Mouse (Mus musculus): Measurements from ENCODE around the gene Zfp748. TPM values are rescaled to one million over a fixed set of nuclear protein-coding genes. Genes with fewer than 3 reads are reported as not detected.
A peak's percentile ranks its signal among the peaks of the same experiment; 100 is the strongest.

Gene Zfp748
- 1 to 10 TPM; 3.5 to 4.1 TPM for total RNA-seq (2021)

- intact Hi-C loops (cut with DNase I): loop anchor here (2.0 to 5.0 kb wide), 6 partner anchors 27 to 193 kb away; partner anchors contain the start of genes Gm26965, Gm28044, Zfp729b and Zfp87
- DNase-seq: no peak
Observed at GRCm38 (mm10) chr13:67553730-67554129, at the start of gene Zfp748. TSS of gene Zfp748 (minus strand) at chr13:67553830.

DNA sequence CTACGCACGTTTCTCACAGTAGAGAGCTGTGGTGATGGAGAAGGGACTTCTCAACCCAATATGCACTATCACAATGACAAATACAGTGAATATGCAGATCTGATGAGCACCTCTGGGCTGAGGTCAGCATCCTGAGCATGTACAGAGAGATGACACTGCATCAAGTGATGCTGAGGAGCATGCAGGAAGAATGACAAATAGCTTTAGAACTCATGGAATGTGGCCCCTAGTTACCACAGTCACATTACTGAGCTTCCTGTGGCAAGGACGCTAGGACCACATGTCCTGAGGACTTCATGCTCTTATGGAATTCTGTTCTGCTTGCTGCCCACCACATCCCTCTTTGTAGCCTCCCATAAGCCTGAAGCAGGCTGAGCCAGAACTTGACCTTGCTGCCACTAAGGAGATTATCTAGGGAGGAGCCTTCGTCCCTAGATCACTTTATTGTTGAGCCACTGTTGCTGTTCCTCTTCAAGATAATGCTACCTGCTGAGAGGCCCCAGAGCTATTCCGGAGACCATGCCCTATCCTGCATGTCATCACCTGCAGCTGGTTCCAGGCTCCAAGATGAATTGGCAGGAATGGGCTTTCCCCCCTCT, 19.1 kb upstream of the Zfp748 start:
- DNase-seq: no peak
- intact Hi-C loops (cut with DNase I): no loop called here

DNA sequence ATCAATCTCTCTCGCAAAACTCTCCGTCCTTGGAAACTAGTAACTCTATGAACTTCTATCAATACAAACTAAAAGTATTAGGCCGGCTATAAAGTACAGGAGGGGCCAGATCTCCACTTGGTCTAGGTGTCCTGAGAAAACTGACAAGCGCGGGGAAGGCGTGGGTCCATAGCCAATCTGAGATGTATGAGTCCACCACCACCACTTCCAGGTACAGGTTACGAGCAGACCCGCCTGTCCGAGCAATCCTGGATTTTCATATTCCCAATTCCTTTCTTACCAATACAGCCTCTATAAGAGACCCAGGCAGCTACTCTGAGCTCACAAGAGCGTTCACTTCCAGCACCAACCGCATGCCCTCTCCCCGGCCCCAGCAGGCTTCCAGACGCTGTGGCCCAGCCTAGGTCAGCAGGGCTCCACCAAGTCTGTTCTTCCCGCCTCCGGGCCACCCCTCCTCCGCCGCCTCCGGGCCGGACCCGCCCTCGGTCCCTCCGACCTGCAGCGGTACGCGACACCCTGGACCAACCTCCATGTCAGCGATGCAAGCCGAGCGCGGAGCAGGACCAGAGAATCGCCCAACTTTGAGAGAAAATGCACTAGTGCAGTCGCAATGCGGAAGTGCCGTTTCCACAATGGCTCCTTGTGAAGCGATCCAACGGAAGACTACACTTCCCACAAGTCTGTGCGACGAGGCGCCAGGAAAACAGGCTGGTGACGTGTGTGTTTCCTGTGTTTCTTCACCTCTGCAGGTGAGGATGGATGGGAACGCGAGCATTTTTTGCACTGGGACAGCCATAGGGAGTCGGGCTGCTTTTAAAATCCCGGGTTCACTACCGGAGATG, 904 bp downstream of the Zfp748 start:
- peak; percentile 80 to 88 for DNase-seq
- intact Hi-C loops (cut with DNase I): loop anchor here (2.0 to 5.0 kb wide), 6 partner anchors 26 to 192 kb away; partner anchors contain the start of genes Gm26965, Gm28044, Zfp729b and Zfp87

GRCm38 (mm10) chr13:67545941-67546340, 7.7 kb downstream of the Zfp748 start:
- intact Hi-C loops (cut with DNase I): no loop called here
- DNase-seq: no peak

GRCm38 (mm10) chr13:67527049-67527730, 26.4 kb downstream of the Zfp748 start:
- DNase-seq: no peak
- intact Hi-C loops (cut with DNase I): loop anchor here (2.0 to 10.0 kb wide), 3 partner anchors 26 to 262 kb away; partner anchors contain the start of genes Zfp748 and Zfp85

GRCm38 (mm10) chr13:67525753-67526410, 27.7 kb downstream of the Zfp748 start, which contains the start of the genes Gm26965 and Zfp87:
TSS of gene Gm26965 (minus strand) at chr13:67526151.
TSS of gene Zfp87 (minus strand) at chr13:67526177.
- intact Hi-C loops (cut with DNase I): loop anchor here (2.0 to 10.0 kb wide), 5 partner anchors 25 to 261 kb away; partner anchors contain the start of genes Zfp58, Zfp748, Zfp85 and Zfp874a
- peak; percentile 91 to 93 for DNase-seq

- no peak for DNase-seq
- intact Hi-C loops (cut with DNase I): loop anchor here (2.0 to 5.0 kb wide), 3 partner anchors 18 to 139 kb away; partner anchors contain the start of genes Gm28044 and Zfp953
Observed at GRCm38 (mm10) chr13:67500908-67501307, 52.7 kb downstream of the Zfp748 start.

DNA sequence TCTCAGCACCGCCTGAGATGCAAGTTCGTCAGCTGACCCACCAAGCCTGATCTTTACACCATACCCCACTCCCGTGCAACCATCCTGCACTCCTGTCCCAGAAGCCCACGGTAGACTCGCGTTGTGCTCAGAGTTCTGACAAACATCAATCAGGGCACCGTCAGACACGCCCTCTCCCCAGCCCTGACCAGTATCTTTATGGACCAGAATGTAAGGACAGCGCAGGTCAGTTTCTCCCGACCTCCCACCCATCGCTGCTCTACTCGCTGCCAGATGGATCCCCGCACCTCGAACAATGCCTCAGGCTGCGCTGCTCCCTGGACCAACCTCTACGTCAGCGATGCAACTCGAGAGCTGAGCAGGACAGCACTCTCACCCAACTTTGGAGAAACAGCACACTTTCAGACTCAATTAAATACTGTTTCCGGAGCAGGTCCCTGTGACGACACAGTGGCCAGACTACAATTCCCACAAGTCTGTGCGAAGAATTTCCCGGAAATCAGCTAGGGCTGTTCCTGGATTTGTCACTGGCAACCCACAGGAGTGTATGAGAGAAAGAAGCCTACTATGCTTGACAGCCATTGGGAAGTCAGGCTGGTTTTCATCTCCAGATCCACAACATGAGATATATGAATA, 53.4 kb downstream of the Zfp748 start, which contains the start of gene Zfp58:
Gene Zfp58 (minus strand): TSS at position 472 of the 636 bp plus-strand sequence.
- intact Hi-C loops (cut with DNase I): loop anchor here (2.0 to 5.0 kb wide), 3 partner anchors 17 to 138 kb away; partner anchors contain the start of genes Gm28044 and Zfp953
- peak; percentile 82 to 85 for DNase-seq

DNA sequence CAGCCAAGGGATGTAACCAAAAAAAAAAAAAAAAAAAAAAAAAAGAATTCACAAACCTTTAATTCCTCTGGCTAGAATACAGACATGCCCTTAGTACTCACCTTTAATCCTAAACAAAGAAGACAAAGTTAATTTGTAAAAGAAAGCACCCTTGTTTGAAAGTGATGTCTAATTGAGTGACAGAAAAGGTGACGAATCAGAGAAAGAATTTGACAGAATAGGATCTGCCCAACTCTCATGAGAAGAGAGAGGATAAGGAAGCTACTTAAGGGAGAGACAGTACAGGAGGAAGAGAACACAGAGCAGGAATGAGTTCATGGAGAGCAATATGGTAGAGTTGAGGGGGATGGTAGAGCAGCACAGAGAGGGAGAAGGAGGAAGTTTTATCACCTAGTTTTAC, 58.0 kb downstream of the Zfp748 start:
- intact Hi-C loops (cut with DNase I): no loop called here
- DNase-seq: no peak

Other genes with a start within 250 kb of the Zfp748 start
- gene Zfp457, start 247.3 kb downstream of the Zfp748 start, total RNA-seq (2021): 1 to 10 TPM; 2.0 to 5.2 TPM
- gene Zfp595, start 221.3 kb downstream of the Zfp748 start, total RNA-seq (2021): 1 to 10 TPM; 1.9 to 2.2 TPM
- gene Gm28044, start 193.3 kb downstream of the Zfp748 start, total RNA-seq (2021): 1 to 10 TPM; 1.4 TPM
- 1 to 10 TPM; 1.1 to 1.5 TPM for gene Zfp953, start 193.2 kb downstream of the Zfp748 start, total RNA-seq (2021)
- 1 to 10 TPM; 1.7 to 2.1 TPM for gene Gm28041, start 178.1 kb downstream of the Zfp748 start, total RNA-seq (2021)
- under 1 TPM; 0.72 to 0.76 TPM for gene Zfp456, start 178.0 kb downstream of the Zfp748 start, total RNA-seq (2021)
- 1 to 10 TPM; 1.3 to 3.1 TPM for gene Zfp429, start 154.0 kb downstream of the Zfp748 start, total RNA-seq (2021)
- gene Zfp459, start 132.4 kb downstream of the Zfp748 start, total RNA-seq (2021): 1 to 10 TPM in 1 of 2 experiments, under 1 TPM in 1; 0.58 to 1.2 TPM
- 10 to 100 TPM in 1 of 2 experiments, 1 to 10 TPM in 1; 10.0 to 10.2 TPM for gene Zfp874a, start 102.2 kb downstream of the Zfp748 start, total RNA-seq (2021)
- 10 to 100 TPM; 16.8 to 22.4 TPM for gene Zfp874b, start 69.6 kb downstream of the Zfp748 start, total RNA-seq (2021)
- gene Zfp58, start 53.3 kb downstream of the Zfp748 start, total RNA-seq (2021): 1 to 10 TPM; 3.5 to 4.7 TPM
- not detected for gene Gm26965, start 27.7 kb downstream of the Zfp748 start, total RNA-seq (2021)
- 1 to 10 TPM; 7.1 TPM for gene Zfp87, start 27.7 kb downstream of the Zfp748 start, total RNA-seq (2021)
- gene Zfp729b, start 55.9 kb upstream of the Zfp748 start, total RNA-seq (2021): 1 to 10 TPM; 3.8 to 5.2 TPM
- gene Gm49345, start 83.9 kb upstream of the Zfp748 start, total RNA-seq (2021): under 1 TPM; 0.81 to 0.83 TPM
- gene Zfp729a, start 84.0 kb upstream of the Zfp748 start, total RNA-seq (2021): 1 to 10 TPM; 3.3 to 4.2 TPM
- gene Zfp738, start 133.2 kb upstream of the Zfp748 start, total RNA-seq (2021): 1 to 10 TPM; 4.8 to 5.9 TPM
- 1 to 10 TPM; 5.7 to 6.6 TPM for gene Zfp65, start 175.3 kb upstream of the Zfp748 start, total RNA-seq (2021)
- 1 to 10 TPM; 1.9 to 2.1 TPM for gene Zfp85, start 201.4 kb upstream of the Zfp748 start, total RNA-seq (2021)
- 1 to 10 TPM; 1.2 to 1.4 TPM for gene Zfp493, start 225.9 kb upstream of the Zfp748 start, total RNA-seq (2021)